Mouse (Mus musculus) G1E (cell line): ENCODE measurements around the gene Fbxw2.

Source experiments
- CTCF ChIP-seq: IDR thresholded peaks from 2 replicates; pipeline ENCODE4 v1.5.1; 2012; ENCODE audit warnings: low read depth, low read length, inconsistent platforms, mixed read lengths
- GATA1 ChIP-seq: IDR thresholded peaks from 2 replicates; pipeline ENCODE4 v1.6.1; 2012; ENCODE audit warnings: borderline replicate concordance, low read length, inconsistent platforms, mixed read lengths
- POLR2AphosphoS5 ChIP-seq: IDR thresholded peaks from 2 replicates; pipeline ENCODE4 v1.6.1; 2012; ENCODE audit warnings: low read depth, low read length, inconsistent platforms; ENCODE audit not compliant: insufficient replicate concordance
- TAL1 ChIP-seq: conservative IDR thresholded peaks from 2 replicates; pipeline ENCODE4 v1.6.1; 2012; ENCODE audit warnings: low read depth, low read length, inconsistent platforms, mixed read lengths

GRCm38 (mm10) chr2:34826460-34827231 is 535 bp upstream of the Fbxw2 start:
- no peak for TF ChIP-seq CTCF
- TF ChIP-seq TAL1, result no peak
- no peak for TF ChIP-seq POLR2AphosphoS5
- TF ChIP-seq GATA1, result no peak
